Mouse (Mus musculus) liver, embryonic 16.5 days (tissue): ENCODE results near the gene Vcp. TPM values are rescaled to one million over a fixed set of nuclear protein-coding genes. Genes with fewer than 3 reads are reported as not detected.
A peak's percentile ranks its signal among the peaks of the same experiment; 100 is the strongest.

Experiments used
- ATAC-seq: fragments of 200-750 bp; cut with Nextera tagmentation; 2 replicates; pipeline ENCODE4 v1.8.0; 2017; ENCODE audit warnings: low read depth, mild to moderate bottlenecking, moderate number of reproducible peaks, moderate library complexity
- H3K27ac ChIP-seq: fragments of 300-500 bp; sonication (generic); 2 replicates; pipeline ENCODE4 v1.5.1; 2014; ENCODE audit warnings: mild to moderate bottlenecking, low read length
- H3K27me3 ChIP-seq: fragments of 300-500 bp; sonication (generic); 2 replicates; pipeline ENCODE4 v1.6.1; 2014; ENCODE audit warnings: low read depth, low read length, mixed read lengths; ENCODE audit not compliant: control insufficient read depth, insufficient read depth
- H3K36me3 ChIP-seq: fragments of 300-500 bp; sonication (generic); 2 replicates; pipeline ENCODE4 v1.6.1; 2014; ENCODE audit warnings: mild to moderate bottlenecking; ENCODE audit not compliant: control insufficient read depth, insufficient read depth
- H3K4me1 ChIP-seq: fragments of 300-500 bp; sonication (generic); 2 replicates; pipeline ENCODE4 v1.6.1; 2014; ENCODE audit warnings: low read depth, low read length, mixed read lengths; ENCODE audit not compliant: control insufficient read depth
- H3K4me2 ChIP-seq: fragments of 300-500 bp; sonication (generic); 2 replicates; pipeline ENCODE4 v1.6.1; 2014; ENCODE audit warnings: low read depth, low read length, mixed read lengths
- H3K4me3 ChIP-seq: fragments of 300-500 bp; sonication (generic); 2 replicates; pipeline ENCODE4 v1.5.1; 2014; ENCODE audit warnings: low read depth, mild to moderate bottlenecking, low read length
- H3K9ac ChIP-seq: fragments of 300-500 bp; sonication (generic); 2 replicates; pipeline ENCODE4 v1.6.1; 2014; ENCODE audit warnings: low read depth, low read length
- H3K9me3 ChIP-seq: fragments of 300-500 bp; sonication (generic); replicated peaks from 2 replicates; pipeline ENCODE4 v1.6.1; 2016; ENCODE audit warnings: low read length; ENCODE audit not compliant: control insufficient read depth
- WGBS: fragments of 180-500 bp; shearing (Covaris S2); extraction: QIAGEN DNeasy Blood & Tissue Kit; methylation state at CpG from one replicate; pipeline ENCODE4 v1.1.7; 2014; ENCODE audit not compliant: insufficient replicate concordance; 5-methylcytosine and 5-hydroxymethylcytosine counted together
- polyA plus RNA-seq: library from polyadenylated mRNA; unstranded; fragments of >200 nt; fragmentation: Nextera tagmentation; extraction: Ambion mirVana; gene quantifications from 2 replicates; pipeline ENCODE4 v1.2.1, GENCODE M21; 2015

Gene Vcp
- polyA plus RNA-seq, 1 experiment from 2014 or later: 192 TPM

DNA sequence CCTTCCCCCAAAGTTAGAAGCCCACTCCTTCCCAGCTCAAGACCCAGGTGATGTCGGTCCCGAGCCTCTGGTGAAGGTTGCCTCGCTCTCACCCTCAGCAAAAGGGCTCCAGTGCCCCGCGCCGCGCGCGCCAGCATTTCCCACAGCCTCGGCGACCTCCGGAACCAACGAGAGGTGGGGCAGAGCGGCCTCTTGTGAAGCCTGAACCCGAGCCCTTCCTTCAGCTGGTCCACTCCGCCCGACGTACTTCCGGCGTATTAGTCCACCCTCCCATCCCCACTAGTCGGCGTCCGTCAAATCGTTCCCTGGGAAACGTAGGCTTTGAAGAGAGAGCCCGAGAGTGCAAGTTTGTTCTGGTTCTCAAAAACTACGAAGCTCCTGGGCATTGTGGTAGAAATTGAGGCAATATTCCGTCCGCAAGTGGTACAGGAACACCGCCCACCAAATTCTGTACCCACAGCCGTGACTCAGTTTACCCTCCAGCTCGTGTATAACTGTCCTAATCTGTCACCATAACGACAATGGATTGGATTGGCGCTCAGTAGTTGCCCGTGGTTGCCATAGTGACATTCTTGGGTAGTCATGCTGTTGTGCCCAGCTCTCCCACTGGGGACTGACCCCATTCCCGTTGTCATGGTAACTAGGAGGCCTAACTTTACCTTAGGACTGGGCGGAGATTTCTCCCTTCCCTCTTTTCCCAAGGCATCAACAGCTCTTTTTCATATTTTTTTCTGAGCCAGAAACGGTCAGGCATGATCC, 31.1 kb upstream of the Vcp start, which contains the start of gene Stoml2:
Gene Stoml2, minus strand, starts transcription at position 474 of the 759 bp plus-strand sequence.
- peaks cover 28% of the 10 kb centered on the region for H3K4me1 ChIP-seq
- peaks cover 54% of the 10 kb centered on the region for H3K36me3 ChIP-seq
- peak within 1 kb of the TSS; percentile 85 for H3K4me3 ChIP-seq
- H3K9me3 ChIP-seq: no peaks in the 10 kb centered on the region
- no peaks in the 10 kb centered on the region for H3K27me3 ChIP-seq
- peak within 1 kb of the TSS; percentile 96 for H3K9ac ChIP-seq
- 1% methylated on average over 38 of the region's 38 CpGs for WGBS
- ATAC-seq: peak; percentile 97
- peak within 1 kb of the TSS; percentile 88 for H3K27ac ChIP-seq
- peak within 1 kb of the TSS; percentile 93 for H3K4me2 ChIP-seq

DNA sequence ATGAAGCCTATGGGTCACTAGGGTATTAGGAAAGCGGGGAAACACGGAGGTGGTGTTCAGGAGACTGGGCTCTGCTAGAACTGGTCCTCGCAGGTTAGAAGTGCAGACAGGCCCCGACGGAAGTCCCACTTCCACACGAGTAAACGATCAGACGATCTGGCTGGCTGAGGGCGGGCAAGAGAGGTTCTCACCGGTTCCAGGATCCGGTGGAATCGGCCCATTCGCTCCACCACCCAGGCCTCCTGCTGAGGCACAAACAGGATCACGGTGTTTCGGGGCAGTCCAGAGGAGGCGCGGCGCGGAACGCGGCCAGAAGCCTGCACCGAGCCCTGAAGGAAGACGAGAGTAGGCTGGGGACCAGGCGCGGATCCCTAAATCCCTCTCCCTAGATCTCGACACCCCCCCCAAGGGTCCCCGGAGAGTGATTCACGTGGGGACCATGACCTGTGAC, 30.5 kb upstream of the Vcp start:
- H3K27me3 ChIP-seq: no peaks in the 10 kb centered on the region
- H3K4me2 ChIP-seq: peak overlapping the region; percentile 93
- ATAC-seq: peak; percentile 73
- peak overlapping the region; percentile 85 for H3K4me3 ChIP-seq
- H3K36me3 ChIP-seq: peaks cover 48% of the 10 kb centered on the region
- H3K4me1 ChIP-seq: peaks cover 22% of the 10 kb centered on the region
- peak overlapping the region; percentile 88 for H3K27ac ChIP-seq
- peak overlapping the region; percentile 96 for H3K9ac ChIP-seq
- no peaks in the 10 kb centered on the region for H3K9me3 ChIP-seq
- 1% methylated on average over 28 of the region's 28 CpGs for WGBS

DNA sequence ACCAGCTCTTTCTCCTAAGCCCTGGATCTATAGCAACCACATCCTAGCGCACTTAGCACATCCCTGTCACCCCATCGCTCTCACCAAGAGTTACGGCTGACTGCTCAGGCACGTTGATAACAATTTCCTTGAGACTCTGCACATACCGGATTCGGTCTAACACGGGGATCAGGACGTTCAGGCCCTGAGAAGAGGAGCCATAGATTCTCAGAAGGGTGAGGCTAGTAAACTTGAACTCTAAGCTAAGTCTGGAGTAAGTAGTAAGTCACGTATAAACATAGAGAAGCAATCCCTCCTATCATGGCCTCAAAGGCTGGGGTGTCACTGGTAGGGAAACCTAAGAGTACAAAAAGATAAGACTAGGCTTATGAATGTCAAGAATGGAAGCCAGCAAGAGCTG, 30.0 kb upstream of the Vcp start:
- peak overlapping the region; percentile 93 for H3K4me2 ChIP-seq
- H3K9ac ChIP-seq: peak overlapping the region; percentile 96
- peak overlapping the region; percentile 88 for H3K27ac ChIP-seq
- WGBS: 48% methylated on average over 9 of the region's 9 CpGs
- H3K27me3 ChIP-seq: no peaks in the 10 kb centered on the region
- H3K4me3 ChIP-seq: peak overlapping the region; percentile 85
- H3K4me1 ChIP-seq: peaks cover 20% of the 10 kb centered on the region
- peaks cover 45% of the 10 kb centered on the region for H3K36me3 ChIP-seq
- no peak for ATAC-seq
- H3K9me3 ChIP-seq: no peaks in the 10 kb centered on the region

DNA sequence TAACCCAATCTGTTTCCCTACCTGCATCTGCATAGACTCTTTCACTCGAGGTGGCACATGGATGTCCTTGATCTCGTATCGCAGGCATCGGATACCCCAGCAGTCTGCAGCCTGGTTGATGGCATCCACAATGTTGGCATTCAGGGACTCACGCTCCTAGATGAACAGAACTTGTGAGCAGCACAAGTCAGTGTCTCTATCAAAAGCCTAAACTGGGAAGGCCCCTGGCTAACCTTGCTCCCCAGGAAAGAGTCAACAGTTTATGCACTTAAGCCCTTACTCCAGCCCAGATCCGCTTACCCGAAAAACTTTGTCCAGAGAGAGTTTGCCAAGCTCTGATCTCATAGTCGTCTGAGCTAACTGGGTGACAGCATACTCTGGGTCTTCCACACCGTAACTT, 29.4 kb upstream of the Vcp start:
- H3K36me3 ChIP-seq: peaks cover 41% of the 10 kb centered on the region
- no peaks in the 10 kb centered on the region for H3K27me3 ChIP-seq
- no peak overlapping the region for H3K27ac ChIP-seq
- H3K4me2 ChIP-seq: peak overlapping the region; percentile 93
- 88% methylated on average over 9 of the region's 9 CpGs for WGBS
- no peak for ATAC-seq
- H3K9ac ChIP-seq: peak overlapping the region; percentile 96; the same call in 1 of the 2 replicates
- no peaks in the 10 kb centered on the region for H3K9me3 ChIP-seq
- H3K4me1 ChIP-seq: peaks cover 25% of the 10 kb centered on the region
- H3K4me3 ChIP-seq: peak overlapping the region; percentile 85

DNA sequence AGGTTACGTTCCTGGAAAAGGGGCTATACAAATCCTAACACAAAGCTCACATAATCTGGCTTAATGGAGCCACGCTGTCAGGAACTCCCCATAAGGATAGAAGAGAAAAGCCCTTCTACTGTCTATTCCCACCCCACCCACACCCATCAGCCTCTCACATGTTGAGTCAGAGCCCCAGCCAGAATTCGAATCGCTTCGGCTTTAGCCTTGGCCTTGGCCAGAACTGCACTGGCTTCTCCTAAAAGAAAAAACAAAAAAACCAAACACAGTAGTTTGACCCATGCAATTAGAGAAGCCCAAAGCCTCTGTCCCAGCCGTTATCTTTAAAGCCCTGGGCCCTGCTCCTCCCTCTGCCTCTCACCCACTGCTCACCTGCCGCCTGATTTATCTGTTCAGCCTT, 28.8 kb upstream of the Vcp start:
- no peak overlapping the region for H3K27ac ChIP-seq
- no peak for ATAC-seq
- H3K4me1 ChIP-seq: peaks cover 30% of the 10 kb centered on the region
- H3K36me3 ChIP-seq: peaks cover 36% of the 10 kb centered on the region
- no peak overlapping the region for H3K4me3 ChIP-seq
- no peak overlapping the region for H3K9ac ChIP-seq
- no peaks in the 10 kb centered on the region for H3K9me3 ChIP-seq
- 78% methylated on average over 7 of the region's 7 CpGs for WGBS
- H3K27me3 ChIP-seq: no peaks in the 10 kb centered on the region
- H3K4me2 ChIP-seq: no peak overlapping the region

DNA sequence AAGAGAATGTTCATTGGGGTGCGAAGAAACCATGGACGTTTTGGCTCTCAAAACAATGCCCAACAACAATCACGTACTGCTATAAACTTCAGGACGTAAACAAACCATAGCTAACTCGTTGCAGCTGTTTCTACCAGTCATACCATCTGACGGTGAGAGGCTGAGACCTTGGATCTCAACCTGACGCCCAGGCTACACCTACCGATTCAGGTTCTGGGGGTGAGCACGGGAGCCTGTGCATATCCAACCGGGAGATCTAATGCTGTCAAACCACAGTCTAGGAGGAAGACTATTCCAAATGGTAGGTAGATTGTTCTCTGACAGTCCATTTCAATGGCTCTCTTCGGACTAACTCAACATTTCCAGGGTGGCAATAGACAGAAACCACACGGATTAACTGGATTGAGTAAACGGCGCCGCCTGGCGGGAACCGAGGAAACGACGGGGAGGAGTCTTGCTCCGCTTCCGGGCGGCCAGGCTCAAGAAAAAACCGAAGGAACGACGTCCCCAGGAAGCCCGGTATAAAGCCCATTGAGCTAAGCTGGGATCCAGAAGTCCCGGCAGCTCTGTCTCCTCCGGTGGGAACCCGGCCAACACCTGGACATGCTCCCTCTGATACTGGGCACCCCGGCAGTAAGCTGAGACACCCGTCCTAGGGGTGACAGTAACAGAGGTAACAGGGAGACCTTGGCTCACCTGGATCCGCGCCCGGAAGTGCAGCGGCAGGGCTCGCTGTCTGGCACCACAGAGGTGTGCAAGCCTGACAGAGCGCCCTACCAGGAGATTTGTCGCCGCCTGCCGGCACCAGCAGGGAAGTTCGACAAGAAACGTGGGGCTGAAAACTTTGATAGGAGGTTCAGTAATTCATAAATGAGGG, 25.0 kb upstream of the Vcp start, which contains the start of gene Pigo:
Gene Pigo, minus strand, starts transcription at position 736 of the 877 bp plus-strand sequence.
- peak within 1 kb of the TSS; percentile 84 for H3K4me2 ChIP-seq
- no peaks in the 10 kb centered on the region for H3K9me3 ChIP-seq
- peak within 1 kb of the TSS; percentile 83 for H3K27ac ChIP-seq
- ATAC-seq: peak; percentile 93
- H3K4me1 ChIP-seq: peaks cover 21% of the 10 kb centered on the region
- peaks cover 46% of the 10 kb centered on the region for H3K36me3 ChIP-seq
- peak within 1 kb of the TSS; percentile 59 for H3K9ac ChIP-seq
- H3K27me3 ChIP-seq: no peaks in the 10 kb centered on the region
- peak within 1 kb of the TSS; percentile 64 for H3K4me3 ChIP-seq
- 8% methylated on average over 42 of the region's 42 CpGs for WGBS

DNA sequence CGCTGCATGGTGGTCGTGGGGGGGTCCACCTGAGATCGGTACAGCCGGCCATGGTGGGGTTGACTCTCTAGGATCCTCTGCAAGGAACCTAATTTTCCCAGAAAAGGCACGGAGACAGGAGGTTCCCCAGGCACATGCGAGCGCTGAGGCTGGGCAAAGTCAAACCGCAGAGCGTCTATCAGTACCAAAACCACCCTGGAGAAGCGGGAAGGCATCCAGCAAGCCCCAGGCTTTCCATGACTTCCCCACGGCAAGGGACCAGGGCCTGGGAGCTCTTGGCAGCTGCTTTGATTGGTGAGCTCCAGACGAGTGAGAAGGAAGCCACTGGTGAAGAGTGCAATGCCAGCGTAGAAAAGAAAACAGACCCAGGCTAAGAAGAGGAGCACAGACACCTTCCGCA, 24.4 kb upstream of the Vcp start:
- H3K36me3 ChIP-seq: peaks cover 46% of the 10 kb centered on the region
- peak overlapping the region; percentile 83; the same call in 1 of the 2 replicates for H3K27ac ChIP-seq
- WGBS: 78% methylated on average over 14 of the region's 14 CpGs

DNA sequence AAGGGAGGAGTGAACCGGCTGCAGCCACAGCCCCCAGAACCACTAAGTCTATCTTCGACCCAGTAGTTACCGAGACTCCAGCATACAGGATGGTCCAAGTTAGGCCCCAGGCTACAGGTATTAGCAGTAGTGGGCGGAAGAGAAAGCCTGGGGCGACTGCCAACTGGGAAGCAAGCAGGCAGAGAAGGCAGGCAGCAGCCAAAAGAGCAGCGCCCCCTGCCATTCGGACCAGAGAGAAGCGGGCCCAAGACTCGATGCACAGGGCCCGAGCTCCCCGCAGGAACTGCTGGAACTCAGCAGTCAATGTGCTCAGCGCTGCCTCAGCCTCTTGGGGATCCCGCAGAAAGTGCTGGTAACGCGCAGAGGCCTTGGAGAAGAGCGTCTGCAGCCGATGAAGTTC, 21.0 kb upstream of the Vcp start:
- H3K4me3 ChIP-seq: no peak overlapping the region
- no peak overlapping the region for H3K4me2 ChIP-seq
- H3K36me3 ChIP-seq: peaks cover 34% of the 10 kb centered on the region
- H3K4me1 ChIP-seq: peaks cover 16% of the 10 kb centered on the region
- WGBS: 83% methylated on average over 17 of the region's 17 CpGs
- H3K9ac ChIP-seq: no peak overlapping the region
- no peaks in the 10 kb centered on the region for H3K27me3 ChIP-seq
- ATAC-seq: no peak
- H3K27ac ChIP-seq: no peak overlapping the region
- no peaks in the 10 kb centered on the region for H3K9me3 ChIP-seq

More for the DNA sequence above, 24.4 kb upstream of the Vcp start:
- ATAC-seq: no peak
- peaks cover 20% of the 10 kb centered on the region for H3K4me1 ChIP-seq
- no peaks in the 10 kb centered on the region for H3K27me3 ChIP-seq
- no peaks in the 10 kb centered on the region for H3K9me3 ChIP-seq
- peak overlapping the region; percentile 84 for H3K4me2 ChIP-seq
- peak overlapping the region; percentile 59 for H3K9ac ChIP-seq
- H3K4me3 ChIP-seq: peak overlapping the region; percentile 64
